In genomic region chr10:117063254-117064021, GRCm38 (mm10) we compare ENCODE assay signal across 8 mouse cellular contexts. TPM values are rescaled to one million over a fixed set of nuclear protein-coding genes. Genes with fewer than 3 reads are reported as not detected.
DNase-seq lines count a peak whose midpoint lies in the region; ATAC-seq lines count a peak whose summit lies in the region.

Gene Cct2 (minus strand): TSS chr10:117063814.

- H3K36me3 ChIP-seq in hindbrain, embryonic 11.5 days (ENCODE audit: control insufficient read depth, insufficient read depth, low read length): peaks cover 18% of the 10 kb centered on the region

- peak within 1 kb of the TSS; percentile 82 for H3K4me3 ChIP-seq in hindbrain, embryonic 11.5 days (ENCODE audit: low read depth, low read length)

- ATAC-seq in hindbrain, embryonic 11.5 days (ENCODE audit: low FRiP score): peak; percentile 95

- under 1% methylated on average over 67 of the region's 68 CpGs for WGBS in hindbrain, embryonic 11.5 days

- peak within 1 kb of the TSS; percentile 43 for H3K27ac ChIP-seq in hindbrain, embryonic 11.5 days (ENCODE audit: low read depth, low read length)

- no peaks in the 10 kb centered on the region for H3K4me1 ChIP-seq in hindbrain, embryonic 11.5 days (replicated peaks; ENCODE audit: control insufficient read depth, insufficient read depth, low read length)

- no peaks in the 10 kb centered on the region for H3K27me3 ChIP-seq in hindbrain, embryonic 11.5 days (ENCODE audit: control insufficient read depth, insufficient read depth, low read length)

- peak within 1 kb of the TSS; percentile 45 for H3K4me2 ChIP-seq in hindbrain, embryonic 11.5 days (replicated peaks; ENCODE audit: low read depth, low read length)

- peak; percentile 100 for DNase-seq in MN1 (ENCODE audit: low spot score)
- DNase-seq in cerebellum, adult 9-10 months: peak; percentile 86
- peak; percentile 68 to 91 for DNase-seq in frontal cortex, adult 2 months (ENCODE audit: extremely low spot score in 1 of 2, low spot score in 1 of 2)
- DNase-seq in hindbrain, embryonic 11.5 days (ENCODE audit: low spot score): peak; percentile 99
- DNase-seq in layer of hippocampus, postnatal 10 days (ENCODE audit: low spot score in 2 of 2): peak; percentile 84 to 89
- peak; percentile 95 for DNase-seq in lung, postnatal 10 days
- DNase-seq in ovary, postnatal 36 days (ENCODE audit: low spot score): peak; percentile 89
- peak; percentile 91 for DNase-seq in thymus, postnatal 25 days

- peak within 1 kb of the TSS; percentile 68 for H3K9ac ChIP-seq in hindbrain, embryonic 11.5 days (ENCODE audit: low read depth, low read length)

- H3K9me3 ChIP-seq in hindbrain, embryonic 11.5 days (ENCODE audit: control insufficient read depth, low read length): no peaks in the 10 kb centered on the region

RNA-seq across cellular contexts. Expression of gene Cct2, which starts in this region (rescaled TPM):
- 138 and 146 TPM in 2 replicates for polyA plus RNA-seq in frontal cortex, adult 2 months (2012; rRNA removed)
- polyA plus RNA-seq in hindbrain, embryonic 11.5 days (2014; fragmentation: Nextera tagmentation; extraction: Ambion mirVana): 321 and 357 TPM in 2 replicates
- 100 to 1,000 TPM; 241 to 255 TPM for total RNA-seq in layer of hippocampus, postnatal 10 days (2021)

Comparison
In these comparisons a context has a peak if more than half of its experiments do, and no peak if none do; other contexts are left out.
1. Peak in every context shown above with its lines: DNase-seq, ATAC-seq, H3K4me3 ChIP-seq and H3K27ac ChIP-seq.